Mouse (Mus musculus): Measurements from ENCODE around the gene Anxa2.

- no peak for TF ChIP-seq CTCF (IDR thresholded peaks at IDR 0.05; ENCODE audit: borderline replicate concordance, control insufficient read depth, extremely low read depth, insufficient read depth, low read length, poor library complexity)
- TF ChIP-seq POLR2A (IDR thresholded peaks at IDR 0.05; ENCODE audit: control insufficient read depth, extremely low read depth, insufficient read depth, low read length, poor library complexity) = no peak
These were observed 53.8 kb downstream of the Anxa2 start for GRCm38 (mm10) chr9:69507206-69507605.
